Mouse (Mus musculus): ENCODE data around the gene Hmg20b. TPM values are rescaled to one million over a fixed set of nuclear protein-coding genes. Genes with fewer than 3 reads are reported as not detected.

Gene Hmg20b
- polyA plus RNA-seq, 1 experiment from 2014 or later, result 50.4 TPM

- peaks cover 39% of the 10 kb centered on the region for H3K4me1 ChIP-seq (replicated peaks)
- no peaks in the 10 kb centered on the region for H3K9me3 ChIP-seq
- H3K4me3 ChIP-seq, result no peak overlapping the region
- peaks cover 45% of the 10 kb centered on the region for H3K36me3 ChIP-seq
- H3K27ac ChIP-seq, result no peak overlapping the region
- H3K4me2 ChIP-seq, result no peak overlapping the region
- ATAC-seq (ENCODE audit: low FRiP score), result no peak
- 27% methylated on average over 5 of the region's 9 CpGs for WGBS
- H3K9ac ChIP-seq, result no peak overlapping the region
- H3K27me3 ChIP-seq, result no peaks in the 10 kb centered on the region
Measured at GRCm38 (mm10) chr10:81304597-81305238, 45.6 kb downstream of the Hmg20b start.

DNA sequence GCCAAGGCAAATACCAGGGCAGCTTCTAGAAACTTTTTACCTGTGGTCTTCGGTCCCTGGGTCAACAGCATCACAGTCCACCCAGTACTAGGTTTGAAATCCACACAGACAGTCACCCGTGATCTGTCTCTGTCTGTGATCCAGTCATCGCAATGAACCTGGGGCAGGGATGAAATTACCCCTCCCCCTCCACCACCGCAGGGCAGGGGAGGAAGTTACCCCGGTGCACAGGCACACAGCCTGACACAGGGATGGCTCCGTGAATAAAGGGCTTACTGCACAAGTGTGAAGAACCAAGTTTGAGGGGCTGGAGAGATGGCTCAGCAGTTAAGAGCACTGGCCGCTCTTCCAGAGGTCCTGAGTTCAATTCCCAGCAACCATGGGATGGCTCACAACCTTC is 46.5 kb downstream of the Hmg20b start:
- no peak overlapping the region for H3K27ac ChIP-seq
- H3K4me3 ChIP-seq, result no peak overlapping the region
- 83% methylated on average over 7 of the region's 7 CpGs for WGBS
- no peaks in the 10 kb centered on the region for H3K27me3 ChIP-seq
- no peak overlapping the region for H3K4me2 ChIP-seq
- no peak for ATAC-seq (ENCODE audit: low FRiP score)
- H3K4me1 ChIP-seq (replicated peaks), result peaks cover 44% of the 10 kb centered on the region
- H3K9me3 ChIP-seq, result no peaks in the 10 kb centered on the region
- peaks cover 35% of the 10 kb centered on the region for H3K36me3 ChIP-seq
- H3K9ac ChIP-seq, result no peak overlapping the region

DNA sequence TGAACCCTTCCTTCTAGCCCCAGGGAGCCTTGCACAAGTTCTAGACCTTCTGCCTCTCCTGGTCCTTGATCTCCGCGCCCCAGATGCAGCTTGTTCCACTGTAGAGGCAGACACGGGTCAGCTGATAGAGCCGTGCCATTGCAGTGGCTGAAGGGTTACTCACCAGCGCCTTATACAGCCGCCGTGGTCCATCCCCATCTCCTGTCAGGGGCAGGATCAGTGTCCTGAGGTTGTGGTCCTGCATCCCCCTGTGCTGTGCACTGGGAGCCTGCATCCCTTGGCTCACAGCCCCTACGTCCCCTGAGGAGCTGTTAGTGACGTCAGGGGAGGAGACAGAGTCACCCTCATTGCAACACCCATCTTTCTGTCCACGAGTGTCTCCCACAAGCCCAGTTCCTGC is 47.0 kb downstream of the Hmg20b start:
- ATAC-seq (ENCODE audit: low FRiP score), result no peak
- 83% methylated on average over 10 of the region's 10 CpGs for WGBS
- Histone ChIP-seq H3K4me2 (no peak overlapping the region), H3K4me1 (replicated peaks) (peaks cover 44% of the 10 kb centered on the region), H3K27me3 (no peaks in the 10 kb centered on the region), H3K4me3 (no peak overlapping the region), H3K9ac (peak overlapping the region; percentile 19; the same call in 1 of the 2 replicates), H3K27ac (0 out of 2 replicates have a peak overlapping the region, but pooled peaks have one; percentile 35), H3K9me3 (no peaks in the 10 kb centered on the region), H3K36me3 (peaks cover 34% of the 10 kb centered on the region)

GRCm38 (mm10) chr10:81302781-81303218 is 47.5 kb downstream of the Hmg20b start:
- no peak for ATAC-seq (ENCODE audit: low FRiP score)
- Histone ChIP-seq H3K4me3 (no peak overlapping the region), H3K9me3 (no peaks in the 10 kb centered on the region), H3K4me2 (no peak overlapping the region), H3K27ac (peak overlapping the region; percentile 35; the same call in 1 of the 2 replicates), H3K36me3 (peaks cover 32% of the 10 kb centered on the region), H3K4me1 (replicated peaks) (peaks cover 46% of the 10 kb centered on the region), H3K9ac (peak overlapping the region; percentile 35; the same call in 1 of the 2 replicates), H3K27me3 (no peaks in the 10 kb centered on the region)
- 75% methylated on average over 14 of the region's 14 CpGs for WGBS

- WGBS, result 68% methylated on average over 4 of the region's 4 CpGs
- Histone ChIP-seq H3K4me2 (no peak overlapping the region), H3K27ac (peak overlapping the region; percentile 55)
Measured at GRCm38 (mm10) chr10:81302288-81302687, 48.0 kb downstream of the Hmg20b start.

DNA sequence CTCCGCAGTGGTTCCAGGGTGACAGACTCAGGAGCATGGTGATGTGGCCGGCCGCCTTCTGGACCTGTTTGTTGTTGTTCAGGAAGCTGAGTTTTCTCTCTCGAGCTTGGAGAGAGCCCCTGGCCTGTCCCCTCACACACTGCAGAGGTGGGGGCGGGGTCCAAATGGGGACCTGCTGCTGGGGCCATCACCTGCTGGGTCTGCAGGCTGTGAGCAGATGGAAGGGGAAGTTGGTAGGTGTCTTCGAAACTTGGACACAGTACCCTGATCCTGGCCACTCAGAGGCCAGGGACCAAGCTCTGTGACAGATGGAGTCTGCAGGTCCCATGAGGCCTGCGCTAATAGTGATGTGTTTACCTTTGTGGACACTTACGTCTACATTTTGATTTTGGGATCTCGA is 49.0 kb downstream of the Hmg20b start:
- Histone ChIP-seq H3K9ac (no peak overlapping the region), H3K9me3 (no peaks in the 10 kb centered on the region), H3K4me2 (no peak overlapping the region), H3K36me3 (peaks cover 18% of the 10 kb centered on the region), H3K4me3 (no peak overlapping the region), H3K4me1 (replicated peaks) (peaks cover 58% of the 10 kb centered on the region), H3K27ac (no peak overlapping the region), H3K27me3 (no peaks in the 10 kb centered on the region)
- no peak for ATAC-seq (ENCODE audit: low FRiP score)
- 85% methylated on average over 9 of the region's 9 CpGs for WGBS

More at GRCm38 (mm10) chr10:81302288-81302687, 48.0 kb downstream of the Hmg20b start:
- no peak overlapping the region for H3K4me3 ChIP-seq
- peaks cover 51% of the 10 kb centered on the region for H3K4me1 ChIP-seq (replicated peaks)
- peaks cover 27% of the 10 kb centered on the region for H3K36me3 ChIP-seq
- peak overlapping the region; percentile 35; the same call in 1 of the 2 replicates for H3K9ac ChIP-seq
- ATAC-seq (ENCODE audit: low FRiP score), result no peak
- no peaks in the 10 kb centered on the region for H3K27me3 ChIP-seq
- H3K9me3 ChIP-seq, result no peaks in the 10 kb centered on the region

DNA sequence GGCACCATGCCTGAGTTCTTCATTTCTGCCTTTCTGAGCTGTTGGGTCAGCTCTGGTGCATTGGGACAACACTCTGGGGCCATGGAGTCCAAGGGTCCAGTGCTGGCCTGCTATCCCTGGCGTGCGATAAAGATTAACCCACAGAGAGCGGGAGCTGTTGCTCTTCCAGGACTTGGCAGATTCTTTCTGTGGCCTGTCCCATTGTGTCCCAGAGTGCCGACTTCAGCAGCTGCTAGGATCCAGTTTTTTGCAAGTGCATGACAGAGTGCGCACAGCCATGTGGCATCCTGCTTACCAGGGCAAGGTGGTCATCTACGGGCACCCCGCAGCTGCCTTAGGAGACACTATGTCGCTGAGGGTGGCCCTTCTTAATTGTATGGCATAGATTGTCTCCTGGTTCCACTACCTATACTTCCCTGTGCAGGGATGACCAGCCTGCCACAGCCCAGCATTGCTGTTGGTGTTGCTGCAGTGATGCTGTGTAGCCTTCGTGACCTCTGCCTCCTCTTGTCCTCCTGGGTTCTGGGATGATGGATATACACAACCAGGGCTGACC is 49.9 kb downstream of the Hmg20b start:
- Histone ChIP-seq H3K4me2 (no peak overlapping the region), H3K9me3 (no peaks in the 10 kb centered on the region), H3K27me3 (no peaks in the 10 kb centered on the region), H3K27ac (peak overlapping the region; percentile 8; the same call in 1 of the 2 replicates), H3K4me1 (replicated peaks) (peaks cover 66% of the 10 kb centered on the region), H3K9ac (peak overlapping the region; percentile 43; the same call in 1 of the 2 replicates), H3K4me3 (no peak overlapping the region), H3K36me3 (peaks cover 9% of the 10 kb centered on the region; the same call in 1 of the 2 replicates)
- 80% methylated on average over 9 of the region's 9 CpGs for WGBS
- no peak for ATAC-seq (ENCODE audit: low FRiP score)

DNA sequence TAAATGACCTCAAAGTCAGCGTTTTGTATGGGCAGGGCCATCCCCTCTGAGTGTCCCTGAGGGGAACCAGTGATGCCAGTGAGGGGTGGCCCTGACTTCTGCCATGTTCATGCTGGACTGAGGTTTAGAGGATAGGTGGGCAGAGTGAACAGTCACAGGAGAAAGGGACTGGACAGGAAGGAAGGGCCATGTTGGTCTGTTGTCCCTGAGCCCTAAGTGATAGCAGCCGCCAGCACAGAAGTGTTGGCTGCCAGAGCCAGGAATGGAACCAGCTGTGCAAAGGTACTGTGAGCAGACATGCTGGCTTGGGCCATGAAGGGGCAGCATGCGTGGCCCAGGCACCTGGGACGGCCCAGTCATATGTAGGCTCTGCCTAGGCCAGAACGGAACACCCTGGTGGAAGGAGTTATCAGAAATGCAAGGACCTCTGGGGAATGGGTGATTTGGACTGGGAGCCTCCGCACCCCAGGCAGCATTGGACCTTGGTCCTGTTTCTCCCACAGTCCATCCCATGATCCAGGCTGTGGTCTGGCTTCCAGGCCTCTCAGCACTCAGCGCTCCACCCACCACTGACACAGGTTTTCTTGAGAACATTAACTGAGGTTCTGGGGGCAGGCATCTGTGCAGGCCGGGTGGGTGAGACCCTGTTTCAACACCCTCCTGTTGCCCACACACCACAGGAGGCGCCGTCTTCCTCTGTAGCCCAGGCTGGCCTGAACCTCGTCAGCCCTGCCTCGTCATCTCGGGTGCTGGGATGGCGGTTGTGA is 50.5 kb downstream of the Hmg20b start:
- H3K9ac ChIP-seq, result peak overlapping the region; percentile 43; the same call in 1 of the 2 replicates
- no peaks in the 10 kb centered on the region for H3K27me3 ChIP-seq
- ATAC-seq (ENCODE audit: low FRiP score), result no peak
- H3K27ac ChIP-seq, result peak overlapping the region; percentile 8; the same call in 1 of the 2 replicates
- H3K36me3 ChIP-seq, result peaks cover 7% of the 10 kb centered on the region; the same call in 1 of the 2 replicates
- H3K4me3 ChIP-seq, result no peak overlapping the region
- 90% methylated on average over 14 of the region's 14 CpGs for whole genome bisulfite sequencing
- H3K4me2 ChIP-seq, result no peak overlapping the region
- peaks cover 72% of the 10 kb centered on the region for H3K4me1 ChIP-seq (replicated peaks)
- H3K9me3 ChIP-seq, result no peaks in the 10 kb centered on the region

- peaks cover 81% of the 10 kb centered on the region for H3K4me1 ChIP-seq (replicated peaks)
- H3K4me2 ChIP-seq, result no peak overlapping the region
- 0 out of 2 replicates have a peak overlapping the region, but pooled peaks have one; percentile 30 for H3K27ac ChIP-seq
- no peaks in the 10 kb centered on the region for H3K27me3 ChIP-seq
- peaks cover 7% of the 10 kb centered on the region; the same call in 1 of the 2 replicates for H3K36me3 ChIP-seq
- no peak overlapping the region for H3K9ac ChIP-seq
- H3K9me3 ChIP-seq, result no peaks in the 10 kb centered on the region
- H3K4me3 ChIP-seq, result no peak overlapping the region
- 96% methylated on average over 17 of the region's 17 CpGs for WGBS
- ATAC-seq (ENCODE audit: low FRiP score), result no peak
Measured at GRCm38 (mm10) chr10:81298369-81299100, 51.7 kb downstream of the Hmg20b start.

DNA sequence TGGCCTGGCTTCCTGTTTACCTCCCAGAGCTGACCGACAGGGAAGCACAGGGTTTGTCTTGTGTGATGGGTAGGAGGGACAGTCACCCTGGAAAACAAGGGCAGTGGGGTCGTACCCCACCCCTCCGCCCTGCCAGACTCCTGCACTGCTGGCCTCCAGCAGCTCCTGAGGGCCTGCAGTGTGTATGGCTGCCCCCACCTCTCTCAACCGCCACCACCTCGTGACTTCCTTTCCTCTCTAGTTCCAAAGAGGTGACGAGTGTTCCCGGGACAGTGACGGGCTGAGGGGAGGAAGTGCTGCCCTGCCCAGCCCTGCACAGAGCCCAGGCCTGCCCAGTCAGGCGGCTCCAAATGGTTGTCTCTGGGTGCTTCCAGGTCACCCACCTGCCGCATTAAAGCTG is 52.4 kb downstream of the Hmg20b start:
- ATAC-seq (ENCODE audit: low FRiP score), result no peak
- H3K36me3 ChIP-seq, result peaks cover 7% of the 10 kb centered on the region; the same call in 1 of the 2 replicates
- H3K4me3 ChIP-seq, result no peak overlapping the region
- no peak overlapping the region; the same call in 1 of the 2 replicates for H3K9ac ChIP-seq
- peak overlapping the region; percentile 56 for H3K27ac ChIP-seq
- H3K9me3 ChIP-seq, result no peaks in the 10 kb centered on the region
- peaks cover 74% of the 10 kb centered on the region for H3K4me1 ChIP-seq (replicated peaks)
- WGBS, result 75% methylated on average over 10 of the region's 10 CpGs
- H3K27me3 ChIP-seq, result no peaks in the 10 kb centered on the region
- H3K4me2 ChIP-seq, result no peak overlapping the region

DNA sequence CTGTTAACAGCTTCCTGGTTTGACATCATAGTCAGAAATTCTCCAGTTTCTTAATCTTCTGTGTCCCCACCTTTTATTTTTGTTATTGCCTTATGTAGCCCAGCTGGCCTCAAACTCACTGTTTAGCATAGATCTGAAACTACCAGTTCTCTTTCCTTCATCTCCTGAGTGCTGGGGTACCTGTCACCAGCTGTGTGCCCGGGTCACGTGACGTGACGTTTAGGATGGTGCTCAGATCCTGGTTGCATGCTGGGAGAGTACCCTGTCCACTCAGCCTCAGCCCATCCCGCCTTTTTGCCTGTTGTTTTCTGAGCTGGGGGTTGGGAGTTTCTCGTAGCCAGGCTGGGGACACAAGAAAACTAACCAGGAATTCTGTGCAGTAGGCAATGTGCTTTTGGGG is 53.0 kb downstream of the Hmg20b start:
- H3K9ac ChIP-seq, result no peak overlapping the region; the same call in 1 of the 2 replicates
- H3K4me1 ChIP-seq (replicated peaks), result peaks cover 68% of the 10 kb centered on the region
- H3K36me3 ChIP-seq, result peaks cover 7% of the 10 kb centered on the region; the same call in 1 of the 2 replicates
- no peak for ATAC-seq (ENCODE audit: low FRiP score)
- H3K27me3 ChIP-seq, result no peaks in the 10 kb centered on the region
- H3K9me3 ChIP-seq, result no peaks in the 10 kb centered on the region
- H3K4me3 ChIP-seq, result no peak overlapping the region
- no peak overlapping the region for H3K4me2 ChIP-seq
- peak overlapping the region; percentile 56; the same call in 1 of the 2 replicates for H3K27ac ChIP-seq
- 82% methylated on average over 6 of the region's 6 CpGs for WGBS
